8 mouse cellular contexts compared by ENCODE assay signal in the genomic region with DNA sequence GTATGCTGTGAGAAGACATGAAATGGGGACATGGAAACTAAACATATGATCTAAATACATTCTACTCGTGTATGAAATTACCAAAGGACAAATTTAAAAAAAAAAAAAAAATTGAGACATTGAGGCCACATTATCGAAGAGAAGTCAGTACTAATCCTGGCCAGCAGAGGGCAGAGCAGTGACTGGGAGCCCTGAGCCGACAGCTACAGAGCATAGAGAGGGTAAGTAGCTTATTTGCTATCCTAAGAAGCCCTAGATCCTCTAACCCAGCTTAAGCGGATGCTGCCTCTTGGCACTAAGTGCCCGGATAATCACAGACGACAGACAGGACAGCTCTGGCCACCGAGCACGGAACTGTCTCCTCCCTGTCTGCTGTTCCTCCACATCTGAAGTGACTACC. TPM values are rescaled to one million over a fixed set of nuclear protein-coding genes. Genes with fewer than 3 reads are reported as not detected.
DNase-seq lines count a peak whose midpoint lies in the region; ATAC-seq and TF ChIP-seq lines count a peak whose summit lies in the region.

No protein-coding gene starts in this region.

- ATAC-seq in forebrain, embryonic 13.5 days, result peak; percentile 63; the same call in 1 of the 2 replicates
- peak; percentile 58 for ATAC-seq in inflammation-experienced regulatory T-cells, adult 6 months
- no peak for ATAC-seq in limb, embryonic 14.5 days (ENCODE audit: low FRiP score, low read depth)
- ATAC-seq in neural tube, embryonic 15.5 days (ENCODE audit: low FRiP score), result 0 out of 2 replicates have a peak, but pooled peaks have one; percentile 39

- H3K4me3 ChIP-seq in ES-Bruce4 (ENCODE audit: low read depth, low read length), result no peak overlapping the region
- no peak overlapping the region for H3K4me3 ChIP-seq in forebrain, embryonic 13.5 days
- no peak overlapping the region for H3K4me3 ChIP-seq in limb, embryonic 14.5 days (replicated peaks; ENCODE audit: low read length)
- H3K4me3 ChIP-seq in neural tube, embryonic 15.5 days (replicated peaks), result no peak overlapping the region

- H3K36me3 ChIP-seq in ES-Bruce4 (ENCODE audit: control insufficient read depth, insufficient read depth, low read length, poor library complexity, severe bottlenecking), result peaks cover 12% of the 10 kb centered on the region
- H3K36me3 ChIP-seq in forebrain, embryonic 13.5 days (ENCODE audit: poor library complexity, severe bottlenecking), result peaks cover 89% of the 10 kb centered on the region
- peaks cover 84% of the 10 kb centered on the region for H3K36me3 ChIP-seq in limb, embryonic 14.5 days (ENCODE audit: control insufficient read depth, insufficient read depth, low read length)
- H3K36me3 ChIP-seq in neural tube, embryonic 15.5 days, result peaks cover 71% of the 10 kb centered on the region

- H3K9ac ChIP-seq in ES-Bruce4 (ENCODE audit: low read depth, poor library complexity, severe bottlenecking), result no peak overlapping the region
- H3K9ac ChIP-seq in forebrain, embryonic 13.5 days, result no peak overlapping the region
- no peak overlapping the region for H3K9ac ChIP-seq in limb, embryonic 14.5 days (ENCODE audit: low read depth, low read length, severe bottlenecking)
- H3K9ac ChIP-seq in neural tube, embryonic 15.5 days (replicated peaks), result no peak overlapping the region

- TF ChIP-seq POLR2A in ES-Bruce4 (IDR thresholded peaks at IDR 0.05; ENCODE audit: insufficient read depth, low read length), result no peak
- TF ChIP-seq POLR2A in limb, embryonic 14.5 days (IDR thresholded peaks at IDR 0.05; ENCODE audit: borderline replicate concordance, extremely low read depth, insufficient read depth, insufficient read length), result no peak

- H3K27ac ChIP-seq in ES-Bruce4 (ENCODE audit: insufficient read depth, low read length), result no peak overlapping the region
- no peak overlapping the region for H3K27ac ChIP-seq in forebrain, embryonic 13.5 days
- no peak overlapping the region for H3K27ac ChIP-seq in limb, embryonic 14.5 days (replicated peaks; ENCODE audit: low read depth, low read length)
- H3K27ac ChIP-seq in neural tube, embryonic 15.5 days (replicated peaks), result no peak overlapping the region

- H3K27me3 ChIP-seq in ES-Bruce4 (ENCODE audit: control insufficient read depth, insufficient read depth, low read length, poor library complexity, severe bottlenecking), result no peaks in the 10 kb centered on the region
- no peaks in the 10 kb centered on the region for H3K27me3 ChIP-seq in forebrain, embryonic 13.5 days
- no peaks in the 10 kb centered on the region for H3K27me3 ChIP-seq in limb, embryonic 14.5 days (ENCODE audit: control insufficient read depth, insufficient read depth, low read length)
- H3K27me3 ChIP-seq in neural tube, embryonic 15.5 days (replicated peaks), result no peaks in the 10 kb centered on the region

- DNase-seq in B cell, adult 2 months, result peak; percentile 81
- peak; percentile 73 for DNase-seq in cerebellum, adult 11 months
- DNase-seq in limb, embryonic 14.5 days (ENCODE audit: low spot score), result peak; percentile 71
- DNase-seq in thymus, postnatal 4 days, result peak; percentile 84

- 43% methylated on average over 8 of the region's 8 CpGs for WGBS in forebrain, embryonic 13.5 days
- WGBS in limb, embryonic 14.5 days, result 46% methylated on average over 8 of the region's 8 CpGs
- 45% methylated on average over 8 of the region's 8 CpGs for WGBS in neural tube, embryonic 15.5 days

- H3K4me1 ChIP-seq in ES-Bruce4 (ENCODE audit: control insufficient read depth, insufficient read depth, low read length), result peaks cover 1% of the 10 kb centered on the region
- no peaks in the 10 kb centered on the region for H3K4me1 ChIP-seq in forebrain, embryonic 13.5 days
- no peaks in the 10 kb centered on the region for H3K4me1 ChIP-seq in limb, embryonic 14.5 days (ENCODE audit: control insufficient read depth, insufficient read depth, low read length)
- no peaks in the 10 kb centered on the region; the same call in 1 of the 2 replicates for H3K4me1 ChIP-seq in neural tube, embryonic 15.5 days

- no peak overlapping the region for H3K4me2 ChIP-seq in forebrain, embryonic 13.5 days
- no peak overlapping the region for H3K4me2 ChIP-seq in limb, embryonic 14.5 days (replicated peaks; ENCODE audit: low read depth, low read length, severe bottlenecking)
- no peak overlapping the region for H3K4me2 ChIP-seq in neural tube, embryonic 15.5 days

- peak; percentile 81 for TF ChIP-seq CTCF in ES-Bruce4 (IDR thresholded peaks at IDR 0.05; ENCODE audit: low read depth, low read length)

- H3K9me3 ChIP-seq in ES-Bruce4 (replicated peaks; ENCODE audit: control insufficient read depth, insufficient read depth, low read length, poor library complexity, severe bottlenecking), result no peaks in the 10 kb centered on the region
- no peaks in the 10 kb centered on the region for H3K9me3 ChIP-seq in forebrain, embryonic 13.5 days (replicated peaks)
- H3K9me3 ChIP-seq in limb, embryonic 14.5 days (ENCODE audit: control insufficient read depth, low read length), result no peaks in the 10 kb centered on the region
- no peaks in the 10 kb centered on the region for H3K9me3 ChIP-seq in neural tube, embryonic 15.5 days (replicated peaks)

- TF ChIP-seq EP300 in ES-Bruce4 (IDR thresholded peaks at IDR 0.05; ENCODE audit: insufficient read depth, low read depth, low read length), result no peak

RNA-seq across cellular contexts. Expression of a gene that starts 21.7 kb away (rescaled TPM):
- 532 and 545 TPM in 2 replicates for polyA plus RNA-seq in ES-Bruce4 (2011; ENCODE audit: insufficient read depth, insufficient read length, low read depth, missing spikeins)
- polyA plus RNA-seq in forebrain, embryonic 13.5 days (2015; fragmentation: Nextera tagmentation; extraction: Ambion mirVana), result 303 and 312 TPM in 2 replicates
- polyA plus RNA-seq in inflammation-experienced regulatory T-cells, adult 6 months (2017; shearing (Covaris generic)), result 100 to 1,000 TPM; 213 to 288 (median 228) TPM
- 81.1 and 127 TPM in 2 replicates for polyA plus RNA-seq in limb, embryonic 14.5 days (2012; rRNA removed)
- 245 and 262 TPM in 2 replicates for polyA plus RNA-seq in limb, embryonic 14.5 days (2014; fragmentation: Nextera tagmentation; extraction: Ambion mirVana)
- polyA plus RNA-seq in neural tube, embryonic 15.5 days (2015; fragmentation: Nextera tagmentation; extraction: Ambion mirVana), result 280 and 292 TPM in 2 replicates

RNA-seq across cellular contexts. Expression of a gene that starts 27.8 kb away (rescaled TPM):
- 14.9 and 17.6 TPM in 2 replicates for polyA plus RNA-seq in ES-Bruce4 (2011; ENCODE audit: insufficient read depth, insufficient read length, low read depth, missing spikeins)
- 14.6 and 15.7 TPM in 2 replicates for polyA plus RNA-seq in forebrain, embryonic 13.5 days (2015; fragmentation: Nextera tagmentation; extraction: Ambion mirVana)
- 10 to 100 TPM; 10.8 to 17.9 (median 15.0) TPM for polyA plus RNA-seq in inflammation-experienced regulatory T-cells, adult 6 months (2017; shearing (Covaris generic))
- polyA plus RNA-seq in limb, embryonic 14.5 days (2012; rRNA removed), result 12.3 and 13.0 TPM in 2 replicates
- 12.4 and 14.0 TPM in 2 replicates for polyA plus RNA-seq in limb, embryonic 14.5 days (2014; fragmentation: Nextera tagmentation; extraction: Ambion mirVana)
- polyA plus RNA-seq in neural tube, embryonic 15.5 days (2015; fragmentation: Nextera tagmentation; extraction: Ambion mirVana), result 10.4 and 11.8 TPM in 2 replicates
